Mouse (Mus musculus) heart, embryonic 16.5 days (tissue): ENCODE results near the gene Pappa2. TPM values are rescaled to one million over a fixed set of nuclear protein-coding genes. Genes with fewer than 3 reads are reported as not detected.

Source experiments
- ATAC-seq: fragments of 200-750 bp; cut with Nextera tagmentation; replicated peaks from 2 replicates; pipeline ENCODE4 v1.8.0; 2017; ENCODE audit warnings: moderate number of reproducible peaks; ENCODE audit not compliant: insufficient read depth, low FRiP score; ENCODE audit errors: extremely low read depth
- H3K27ac ChIP-seq: fragments of 300-500 bp; sonication (generic); 2 replicates; pipeline ENCODE4 v1.5.1; 2014; ENCODE audit warnings: mild to moderate bottlenecking, low read length, control low read depth, moderate library complexity
- H3K27me3 ChIP-seq: fragments of 300-500 bp; sonication (generic); 2 replicates; pipeline ENCODE4 v1.6.1; 2014; ENCODE audit warnings: low read length, mixed read lengths; ENCODE audit not compliant: control insufficient read depth, insufficient read depth
- H3K36me3 ChIP-seq: fragments of 300-500 bp; sonication (generic); 2 replicates; pipeline ENCODE4 v1.6.1; 2014; ENCODE audit not compliant: control insufficient read depth, insufficient read depth
- H3K4me1 ChIP-seq: fragments of 300-500 bp; sonication (generic); 2 replicates; pipeline ENCODE4 v1.6.1; 2014; ENCODE audit warnings: low read length, mixed read lengths; ENCODE audit not compliant: control insufficient read depth, insufficient read depth
- H3K4me2 ChIP-seq: fragments of 300-500 bp; sonication (generic); 2 replicates; pipeline ENCODE4 v1.6.1; 2014; ENCODE audit warnings: low read depth, mild to moderate bottlenecking, control low read depth, low read length
- H3K4me3 ChIP-seq: fragments of 300-500 bp; sonication (generic); 2 replicates; pipeline ENCODE4 v1.5.1; 2014; ENCODE audit warnings: mild to moderate bottlenecking, control low read depth, low read length
- H3K9ac ChIP-seq: fragments of 300-500 bp; sonication (generic); 2 replicates; pipeline ENCODE4 v1.6.1; 2014; ENCODE audit warnings: low read length, control low read depth
- H3K9me3 ChIP-seq: fragments of 300-500 bp; sonication (generic); replicated peaks from 2 replicates; pipeline ENCODE4 v1.6.1; 2016; ENCODE audit warnings: low read length; ENCODE audit not compliant: control insufficient read depth
- WGBS: fragments of 180-500 bp; shearing (Covaris S2); extraction: QIAGEN DNeasy Blood & Tissue Kit; methylation state at CpG from one replicate; pipeline ENCODE4 v1.1.7; 2014; 5-methylcytosine and 5-hydroxymethylcytosine counted together
- polyA plus RNA-seq: library from polyadenylated mRNA; unstranded; fragments of >200 nt; fragmentation: Nextera tagmentation; extraction: Ambion mirVana; gene quantifications from 2 replicates; pipeline ENCODE4 v1.2.1, GENCODE M21; 2015

Gene Pappa2
- polyA plus RNA-seq, 1 experiment from 2014 or later, result 0.63 TPM

DNA sequence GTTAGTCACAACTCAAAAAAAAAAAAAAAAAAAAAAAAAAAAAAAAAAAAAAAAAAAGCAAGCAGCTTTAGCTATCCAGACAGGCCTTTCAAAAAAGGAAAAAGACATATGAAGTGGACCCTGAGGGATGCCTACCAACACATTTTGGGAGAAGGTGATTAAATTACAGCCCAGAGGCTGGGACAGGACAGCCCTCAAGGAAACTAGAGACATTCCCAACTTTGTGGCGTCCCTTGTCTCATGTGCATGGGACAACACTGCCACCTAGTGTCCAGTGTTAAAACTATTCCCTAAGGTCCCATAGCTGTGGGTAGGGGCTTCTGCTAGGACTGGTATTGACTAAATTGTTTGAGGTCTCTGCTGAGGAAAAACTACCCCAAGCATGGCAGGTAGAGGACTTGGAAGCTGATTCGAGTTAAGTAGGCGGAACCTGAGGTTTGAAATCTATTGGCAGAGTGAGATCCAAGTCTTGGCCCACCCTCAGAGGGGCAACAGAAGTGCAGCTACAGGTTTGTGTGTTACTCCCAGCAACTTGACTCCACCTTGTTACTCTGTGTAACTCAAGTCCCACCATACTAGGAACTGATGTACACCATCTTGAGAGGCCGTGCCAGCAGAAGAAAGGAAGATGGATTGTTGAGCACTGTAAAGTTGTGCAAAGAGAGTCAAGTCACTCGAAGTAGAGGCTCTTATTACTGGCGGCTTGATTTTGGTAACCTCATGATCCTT is 26.6 kb downstream of the Pappa2 start:
- Histone ChIP-seq H3K9me3 (no peaks in the 10 kb centered on the region), H3K36me3 (no peaks in the 10 kb centered on the region), H3K4me3 (no peak overlapping the region), H3K27me3 (no peaks in the 10 kb centered on the region; the same call in 1 of the 2 replicates), H3K4me1 (no peaks in the 10 kb centered on the region), H3K27ac (no peak overlapping the region), H3K9ac (no peak overlapping the region), H3K4me2 (no peak overlapping the region)
- 35% methylated on average over 6 of the region's 6 CpGs for WGBS
- ATAC-seq, result no peak

DNA sequence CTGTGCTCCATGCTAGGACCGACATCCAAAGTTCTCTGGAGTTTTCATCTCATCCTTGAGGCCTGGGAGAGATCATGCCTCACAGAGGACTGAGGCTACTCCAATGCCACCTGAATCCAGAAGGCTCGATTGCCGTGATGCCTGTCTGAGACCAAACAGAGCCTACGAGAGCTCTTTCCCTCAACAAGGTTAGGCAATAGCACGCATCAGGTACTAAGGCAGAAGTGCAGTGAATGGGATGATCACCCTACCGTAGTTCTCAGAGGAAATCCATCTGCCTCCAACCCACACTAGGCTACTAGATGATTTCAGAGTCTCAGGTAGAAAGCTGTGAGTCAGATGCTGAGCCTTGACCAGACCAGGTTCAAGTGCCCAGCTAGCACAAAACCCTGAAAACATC is 31.2 kb downstream of the Pappa2 start:
- 78% methylated on average over 6 of the region's 6 CpGs for WGBS
- no peak overlapping the region for H3K4me2 ChIP-seq
- no peak overlapping the region for H3K9ac ChIP-seq
- no peak overlapping the region for H3K4me3 ChIP-seq
- H3K9me3 ChIP-seq, result no peaks in the 10 kb centered on the region
- no peak for ATAC-seq
- H3K27me3 ChIP-seq, result no peaks in the 10 kb centered on the region; the same call in 1 of the 2 replicates
- no peak overlapping the region for H3K27ac ChIP-seq
- no peaks in the 10 kb centered on the region for H3K4me1 ChIP-seq
- H3K36me3 ChIP-seq, result no peaks in the 10 kb centered on the region

DNA sequence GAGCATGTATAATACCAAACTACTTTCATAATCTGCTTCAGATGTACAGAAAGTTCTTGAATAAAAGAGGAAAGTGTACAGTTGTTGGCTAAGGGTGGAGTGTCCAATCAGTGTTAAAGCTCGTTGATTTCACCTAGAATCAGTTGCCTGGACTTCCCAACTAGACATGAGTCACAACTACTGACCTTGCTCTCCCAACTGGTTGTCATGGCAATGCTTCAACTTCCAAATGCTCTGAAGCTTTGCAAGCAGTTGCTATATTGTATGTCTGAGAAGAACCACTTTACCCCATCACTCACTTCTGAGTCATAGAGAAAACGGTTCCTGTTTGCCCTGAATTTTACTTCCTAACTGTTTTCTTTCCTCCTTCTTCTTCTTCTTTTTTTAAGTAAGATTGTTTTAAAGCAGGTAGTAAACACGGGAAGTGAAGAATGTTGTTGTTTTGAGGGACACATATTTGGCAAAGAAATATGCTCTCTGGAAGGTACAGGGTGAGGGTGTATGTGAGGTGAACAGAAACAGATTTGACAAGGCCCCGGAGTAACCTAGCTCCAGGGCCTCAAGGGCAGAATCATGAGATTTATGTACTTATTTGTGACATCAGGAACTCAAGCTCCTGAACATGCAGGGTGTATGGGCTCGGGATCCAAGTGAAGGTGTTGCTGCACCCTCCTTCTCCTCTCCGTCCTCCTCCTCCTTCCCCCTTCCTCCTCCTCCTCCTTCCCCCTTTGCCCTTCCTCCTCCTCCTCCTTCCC is 32.1 kb downstream of the Pappa2 start:
- no peak overlapping the region for H3K4me3 ChIP-seq
- 63% methylated on average over 6 of the region's 6 CpGs for WGBS

DNA sequence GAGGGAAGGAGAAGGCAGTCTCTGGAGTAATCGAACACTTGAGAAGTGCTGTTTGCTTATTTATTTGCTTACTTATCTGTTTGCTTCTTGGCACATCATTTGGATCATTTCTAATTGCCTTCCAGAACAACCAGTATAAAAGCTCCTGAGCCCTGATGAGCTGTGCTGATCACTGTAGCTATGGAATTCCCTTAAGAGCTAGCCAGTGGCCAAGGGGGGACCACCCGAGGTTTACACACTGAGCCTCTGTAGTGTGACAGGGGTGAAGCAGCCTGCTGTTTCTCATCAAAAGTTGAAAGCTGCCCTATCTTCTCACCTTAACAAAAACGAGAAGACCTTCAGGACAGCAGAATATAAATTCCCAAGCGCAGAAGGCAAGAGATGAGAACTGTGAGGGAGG is 35.4 kb downstream of the Pappa2 start:
- no peaks in the 10 kb centered on the region for H3K4me1 ChIP-seq
- H3K4me3 ChIP-seq, result no peak overlapping the region
- H3K36me3 ChIP-seq, result no peaks in the 10 kb centered on the region
- H3K4me2 ChIP-seq, result no peak overlapping the region
- no peak overlapping the region for H3K27ac ChIP-seq
- 46% methylated on average over 4 of the region's 4 CpGs for WGBS
- H3K27me3 ChIP-seq, result no peaks in the 10 kb centered on the region; the same call in 1 of the 2 replicates
- no peak for ATAC-seq
- H3K9me3 ChIP-seq, result no peaks in the 10 kb centered on the region
- no peak overlapping the region for H3K9ac ChIP-seq

More for the DNA sequence above, 32.1 kb downstream of the Pappa2 start:
- H3K9ac ChIP-seq, result no peak overlapping the region
- no peaks in the 10 kb centered on the region; the same call in 1 of the 2 replicates for H3K27me3 ChIP-seq
- no peaks in the 10 kb centered on the region for H3K36me3 ChIP-seq
- H3K27ac ChIP-seq, result no peak overlapping the region
- ATAC-seq, result no peak
- no peak overlapping the region for H3K4me2 ChIP-seq
- H3K9me3 ChIP-seq, result no peaks in the 10 kb centered on the region
- no peaks in the 10 kb centered on the region for H3K4me1 ChIP-seq

DNA sequence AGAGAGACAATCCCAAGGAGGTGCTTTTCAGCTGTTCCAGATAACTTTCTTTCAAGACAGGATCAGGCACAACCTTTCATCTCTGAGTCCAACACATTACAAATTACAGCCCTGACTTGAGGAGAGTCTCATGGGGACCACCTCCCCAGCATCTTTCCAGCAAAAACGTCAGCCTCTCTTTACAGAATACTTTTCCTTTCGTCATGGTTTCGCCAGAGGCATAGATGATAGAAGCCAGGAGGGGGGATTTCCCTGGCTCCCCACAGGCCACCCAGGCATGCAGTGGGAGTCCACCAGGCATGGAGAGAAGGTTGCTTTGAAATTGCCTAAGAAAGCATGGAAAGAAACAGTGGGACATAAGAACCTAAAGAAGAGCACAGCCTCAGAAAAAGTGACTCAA is 37.4 kb downstream of the Pappa2 start:
- H3K4me1 ChIP-seq, result no peaks in the 10 kb centered on the region
- H3K9ac ChIP-seq, result no peak overlapping the region
- H3K27me3 ChIP-seq, result no peaks in the 10 kb centered on the region
- no peak overlapping the region for H3K27ac ChIP-seq
- no peaks in the 10 kb centered on the region for H3K9me3 ChIP-seq
- no peak overlapping the region for H3K4me2 ChIP-seq
- no peak overlapping the region for H3K4me3 ChIP-seq
- 61% methylated on average over 3 of the region's 3 CpGs for WGBS
- no peaks in the 10 kb centered on the region for H3K36me3 ChIP-seq
- no peak for ATAC-seq

DNA sequence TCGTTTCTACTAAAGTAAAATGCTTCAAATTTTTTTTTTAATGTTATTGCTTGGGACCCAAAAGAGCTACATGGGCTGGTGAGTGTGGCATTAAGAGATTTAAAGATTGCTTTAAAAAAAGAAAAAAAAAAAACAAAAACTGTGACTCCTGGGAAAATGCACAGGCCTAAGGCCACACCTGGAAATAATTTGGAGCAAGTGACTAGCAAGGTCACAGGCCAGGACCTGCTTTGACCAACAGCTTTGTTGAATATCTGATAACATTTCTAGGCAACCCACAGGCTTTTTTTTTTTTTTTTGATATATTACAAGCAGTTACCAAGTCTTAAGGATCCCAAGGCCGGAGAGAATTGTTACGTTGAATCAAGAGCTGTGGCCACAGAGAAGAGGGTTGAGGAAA is 39.3 kb downstream of the Pappa2 start:
- no peaks in the 10 kb centered on the region for H3K36me3 ChIP-seq
- H3K27me3 ChIP-seq, result no peaks in the 10 kb centered on the region
- H3K27ac ChIP-seq, result no peak overlapping the region
- no peaks in the 10 kb centered on the region for H3K9me3 ChIP-seq
- no peak overlapping the region for H3K4me3 ChIP-seq
- ATAC-seq, result no peak
- WGBS, result 80% methylated on average over 3 of the region's 3 CpGs
- H3K4me1 ChIP-seq, result no peaks in the 10 kb centered on the region
- no peak overlapping the region for H3K9ac ChIP-seq
- H3K4me2 ChIP-seq, result no peak overlapping the region

DNA sequence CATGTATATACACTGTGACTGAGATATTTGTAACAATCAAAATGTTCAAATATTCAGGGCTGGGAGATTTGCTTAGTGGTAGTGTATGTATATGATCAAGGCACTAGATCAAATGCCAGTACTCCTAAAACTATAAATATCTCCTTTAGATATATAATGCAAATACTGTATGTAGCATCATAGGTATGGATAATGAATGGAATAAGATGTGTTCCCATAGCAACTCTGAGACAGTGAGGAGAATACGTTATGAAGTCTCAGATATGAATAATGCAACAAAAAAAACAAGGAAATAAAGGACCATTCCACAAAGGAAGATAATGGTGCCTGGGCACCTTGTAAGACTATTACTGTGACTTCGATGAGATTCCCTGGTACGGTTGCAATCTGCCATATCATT is 45.8 kb downstream of the Pappa2 start:
- H3K9me3 ChIP-seq, result no peaks in the 10 kb centered on the region
- no peak overlapping the region for H3K27ac ChIP-seq
- no peaks in the 10 kb centered on the region for H3K36me3 ChIP-seq
- WGBS, result 79% methylated on average over 3 of the region's 3 CpGs
- no peak overlapping the region for H3K4me3 ChIP-seq
- no peak overlapping the region for H3K4me2 ChIP-seq
- no peaks in the 10 kb centered on the region for H3K27me3 ChIP-seq
- no peak for ATAC-seq
- H3K9ac ChIP-seq, result no peak overlapping the region
- H3K4me1 ChIP-seq, result no peaks in the 10 kb centered on the region

DNA sequence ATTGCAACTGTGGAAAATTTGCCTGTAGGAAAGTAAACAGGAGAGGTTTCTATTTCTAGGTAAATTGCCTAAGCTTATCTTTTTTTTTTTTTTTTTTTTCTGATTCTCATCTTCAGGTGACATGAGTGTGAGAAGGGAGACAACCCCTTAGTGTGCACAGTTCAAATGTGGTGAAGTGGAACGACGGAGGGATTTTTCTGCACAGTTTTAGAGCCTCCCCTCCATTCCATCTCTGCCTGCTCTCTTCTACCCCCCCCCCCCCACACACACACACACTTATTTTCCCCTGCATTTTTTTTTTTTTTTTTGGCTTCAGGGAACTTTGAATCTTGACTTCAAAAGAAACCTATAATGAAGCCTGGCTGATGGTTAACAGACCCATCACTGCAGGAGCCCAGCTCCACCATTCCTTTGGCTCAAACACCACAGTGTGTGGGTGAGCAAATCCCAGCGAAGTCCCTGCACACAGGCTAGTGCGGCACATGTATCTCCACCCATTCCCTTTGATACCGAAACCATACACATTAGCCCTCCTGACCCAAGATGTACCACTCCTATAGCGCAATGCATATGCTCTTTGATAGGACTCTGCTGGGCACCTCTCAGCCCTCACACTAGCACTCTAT is 49.0 kb downstream of the Pappa2 start:
- 83% methylated on average over 6 of the region's 6 CpGs for WGBS
- Histone ChIP-seq H3K27ac (no peak overlapping the region), H3K27me3 (no peaks in the 10 kb centered on the region), H3K9ac (no peak overlapping the region), H3K4me1 (no peaks in the 10 kb centered on the region), H3K4me2 (no peak overlapping the region), H3K4me3 (no peak overlapping the region), H3K9me3 (no peaks in the 10 kb centered on the region), H3K36me3 (no peaks in the 10 kb centered on the region)
- no peak for ATAC-seq

DNA sequence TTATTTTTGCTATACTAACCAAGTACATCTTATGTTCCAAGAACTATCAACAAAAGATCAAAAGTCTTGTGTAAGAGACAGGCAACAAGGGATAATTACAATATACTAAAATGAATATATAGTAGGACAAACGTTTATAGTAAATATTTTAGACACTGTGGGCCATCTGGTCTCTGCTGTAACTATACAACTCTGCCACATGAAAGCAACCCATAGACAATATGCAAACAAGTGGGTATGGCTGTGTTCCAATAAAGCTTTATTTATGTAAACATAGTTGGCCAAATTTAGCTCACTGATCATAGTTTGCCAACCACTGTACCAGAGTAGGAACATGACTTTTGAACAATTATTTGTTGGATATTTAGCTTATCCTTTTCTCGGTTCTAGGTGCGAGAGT is 50.9 kb downstream of the Pappa2 start:
- no peak overlapping the region for H3K4me3 ChIP-seq
- no peaks in the 10 kb centered on the region for H3K4me1 ChIP-seq
- H3K9me3 ChIP-seq, result no peaks in the 10 kb centered on the region
- H3K9ac ChIP-seq, result no peak overlapping the region
- ATAC-seq, result no peak
- no peak overlapping the region for H3K27ac ChIP-seq
- H3K27me3 ChIP-seq, result no peaks in the 10 kb centered on the region
- 70% methylated on average over 3 of the region's 3 CpGs for WGBS
- H3K36me3 ChIP-seq, result no peaks in the 10 kb centered on the region
- H3K4me2 ChIP-seq, result no peak overlapping the region
